Mouse (Mus musculus): Measurements from ENCODE around the gene 4930415O20Rik.

DNA sequence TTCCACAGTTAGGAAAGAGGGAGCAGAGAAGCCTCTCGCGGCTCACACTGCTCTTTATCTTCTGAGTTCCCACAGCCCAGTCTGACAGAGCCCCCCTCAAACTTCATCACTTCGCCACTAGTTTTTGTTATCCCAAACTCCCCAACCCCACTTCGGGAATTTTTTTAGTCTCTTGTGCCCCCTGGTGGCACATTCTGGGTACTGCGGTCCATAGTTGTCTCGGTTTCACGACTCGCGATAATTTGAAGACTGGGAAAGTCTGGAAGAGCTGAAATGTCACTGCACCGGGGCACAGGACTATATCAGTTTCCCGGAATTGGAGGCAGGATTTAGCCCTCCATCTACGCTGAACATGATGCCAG, 46.4 kb downstream of the 4930415O20Rik start:
- peak; percentile 53; the same call in 1 of the 2 replicates for TF ChIP-seq CTCF (IDR thresholded peaks at IDR 0.05; ENCODE audit: extremely low read depth, insufficient read depth, insufficient read length, insufficient replicate concordance)
- TF ChIP-seq POLR2A (IDR thresholded peaks at IDR 0.05; ENCODE audit: low read depth, low read length), result no peak
